Mouse (Mus musculus) forelimb bud, embryonic 11.5 days (tissue): Measurements from ENCODE around the gene Paox.
"Not testable (repeated sequence)": the region's sequence is repeated elsewhere in the genome, so short reads cannot be mapped to it uniquely, and the experiment has no call there.

Source experiments
- DNase-seq: peaks from one replicate; pipeline ENCODE4 v3.0.0-alpha.2; 2012; ENCODE audit warnings: low read depth, low spot score

Gene Paox

DNA sequence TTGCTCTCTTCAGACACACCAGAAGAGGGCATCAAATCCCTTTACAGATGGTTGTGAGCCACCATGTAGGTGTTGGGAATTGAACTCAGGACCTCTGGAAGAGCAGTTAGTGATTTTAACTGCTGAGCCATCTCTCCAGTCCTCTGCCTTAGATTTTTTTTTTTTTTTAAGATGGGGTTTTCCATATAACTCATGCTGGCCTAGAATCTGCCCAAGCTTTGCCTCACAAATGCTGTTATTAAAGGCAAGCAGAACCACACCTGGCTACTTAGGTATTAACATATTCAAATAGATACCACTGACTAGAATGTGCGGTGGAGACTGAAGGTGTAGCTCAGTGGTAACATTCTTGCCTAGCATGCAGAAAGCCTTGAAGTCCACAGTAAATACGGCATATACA lies 4.9 kb downstream of the Paox start:
- no peak for DNase-seq

DNA sequence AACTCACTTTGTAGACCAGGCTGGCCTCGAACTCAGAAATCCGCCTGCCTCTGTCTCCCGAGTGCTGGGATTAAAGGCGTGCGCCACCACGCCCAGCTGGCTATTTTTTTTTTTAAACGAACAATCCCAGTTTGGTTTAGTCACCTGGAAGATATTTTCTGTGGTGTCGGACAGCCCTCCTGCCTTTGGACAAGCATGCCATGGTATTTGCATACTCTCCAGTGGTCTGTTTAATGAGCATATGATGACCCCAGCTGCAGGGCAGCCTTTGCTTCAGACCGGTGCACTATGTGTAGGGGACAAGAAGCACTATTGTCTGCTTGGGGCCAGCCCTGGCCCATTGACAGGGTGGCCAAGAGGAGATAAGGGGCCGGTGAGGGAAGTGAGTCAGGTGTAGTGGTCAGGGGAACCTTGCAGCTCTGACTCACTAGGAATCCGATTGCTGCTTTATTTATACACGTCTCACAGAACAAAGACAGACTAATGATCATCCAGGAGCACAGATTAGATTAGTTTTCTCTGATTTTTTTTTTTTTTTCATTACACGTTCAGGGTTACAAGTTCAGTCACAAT lies 5.8 kb downstream of the Paox start:
- no peak for DNase-seq

DNA sequence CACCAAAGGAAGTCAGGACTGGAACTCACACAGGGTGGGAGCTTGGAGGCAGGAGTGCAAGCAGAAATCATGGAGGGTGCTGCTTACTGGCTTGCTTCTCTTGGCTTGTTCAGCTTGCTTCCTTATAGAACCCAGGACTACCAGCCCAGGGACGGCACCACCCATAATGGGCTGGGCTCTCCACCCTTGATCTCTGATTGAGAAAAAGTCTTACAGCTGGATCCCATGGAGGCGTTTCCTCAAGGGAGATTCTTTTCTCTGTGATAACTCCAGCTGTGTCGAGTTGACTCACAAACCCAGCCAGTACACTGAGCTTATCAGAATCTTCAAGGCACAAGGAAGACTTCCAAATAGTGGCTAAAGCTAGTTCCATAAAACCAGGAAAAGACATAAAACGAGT lies 7.2 kb downstream of the Paox start:
- DNase-seq: no peak

DNA sequence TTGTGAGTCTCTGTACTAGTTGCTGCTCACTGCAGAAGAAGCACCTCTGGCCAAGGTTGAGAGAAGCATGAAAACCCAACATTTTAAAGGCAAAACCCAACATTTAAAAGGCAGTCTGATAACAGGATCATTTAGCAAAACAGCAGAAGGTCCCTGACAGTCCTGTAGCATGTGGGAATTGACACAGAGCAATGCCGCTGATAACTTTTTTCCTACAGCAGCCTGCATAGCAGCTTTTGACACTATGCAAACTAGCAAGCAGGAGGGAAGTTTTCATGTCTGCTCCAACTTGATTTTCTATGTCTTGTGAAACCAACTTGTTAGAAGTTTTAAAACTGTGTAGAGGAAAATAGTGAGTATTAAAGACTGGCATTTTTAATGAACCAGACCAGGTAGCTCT lies 8.8 kb downstream of the Paox start:
- no peak for DNase-seq

DNA sequence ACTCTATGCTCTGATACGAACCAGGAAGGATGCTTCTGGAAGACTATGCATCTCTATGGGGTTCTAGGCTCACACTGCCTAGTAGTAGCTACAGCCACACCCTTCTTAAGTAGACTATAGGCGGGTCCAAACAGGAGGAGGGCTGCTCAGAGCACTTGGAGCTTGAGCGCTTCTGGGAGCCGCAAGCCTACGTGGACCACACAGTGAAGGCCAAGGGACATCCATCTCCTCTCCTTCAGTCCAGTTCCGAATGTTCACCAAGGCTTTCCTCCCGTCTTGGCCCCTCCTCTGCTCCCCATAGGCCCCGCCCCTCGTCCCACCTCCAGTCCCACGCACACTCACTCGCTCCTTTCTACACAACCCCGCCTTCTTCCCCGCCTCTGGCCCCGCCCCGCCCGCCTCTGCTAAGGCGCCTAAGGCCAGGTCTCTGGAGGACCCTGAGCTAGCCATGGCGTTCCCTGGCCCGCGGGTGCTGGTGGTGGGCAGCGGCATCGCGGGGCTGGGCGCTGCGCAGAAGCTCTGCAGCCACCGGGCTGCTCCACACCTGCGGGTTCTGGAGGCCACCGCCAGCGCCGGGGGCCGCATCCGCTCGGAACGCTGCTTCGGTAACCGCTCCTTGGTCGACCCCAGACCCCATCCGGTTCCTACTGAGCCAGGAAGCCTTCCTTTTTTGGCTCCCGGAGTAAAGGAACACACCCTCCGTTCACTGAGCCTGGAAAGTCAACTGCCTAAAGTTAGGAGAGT lies 9.9 kb downstream of the Paox start:
- DNase-seq: peak; percentile 78

DNA sequence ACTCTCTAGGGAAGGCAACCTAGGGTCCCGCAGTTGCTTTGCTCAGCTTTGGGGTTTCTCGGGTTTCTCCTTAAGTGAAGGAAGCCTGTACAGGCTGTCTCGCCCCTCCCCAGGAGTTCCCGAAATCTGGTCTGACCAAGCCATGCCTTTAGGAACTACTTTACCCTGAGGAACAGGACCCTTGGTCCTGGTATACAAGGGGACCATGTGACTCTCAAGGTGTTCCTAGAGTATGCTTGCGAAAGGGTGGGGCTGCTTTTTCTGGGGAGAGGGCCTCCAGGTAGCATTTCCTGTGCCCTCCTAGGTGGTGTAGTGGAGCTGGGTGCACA lies 10.4 kb downstream of the Paox start:
- no peak for DNase-seq

DNA sequence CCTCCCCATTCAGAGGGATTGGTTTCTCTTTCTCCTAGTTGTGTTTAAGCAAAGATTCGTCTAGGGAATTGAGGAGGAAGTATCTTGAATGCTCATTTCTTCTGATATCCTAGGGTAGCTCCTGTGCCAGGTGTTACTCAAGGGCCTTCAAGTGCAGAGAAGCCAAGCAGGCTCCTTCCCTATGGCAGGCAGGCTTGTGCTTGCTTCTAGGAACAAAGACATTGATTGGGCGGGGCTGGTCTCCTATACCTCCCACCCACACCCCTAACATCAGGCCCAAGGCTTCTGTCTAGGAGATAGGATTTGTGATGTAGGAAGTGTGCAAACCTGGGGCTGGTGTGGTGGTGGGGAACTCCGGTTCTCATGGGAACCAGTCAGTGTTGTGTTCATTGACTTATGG lies 11.3 kb downstream of the Paox start:
- DNase-seq: no peak

DNA sequence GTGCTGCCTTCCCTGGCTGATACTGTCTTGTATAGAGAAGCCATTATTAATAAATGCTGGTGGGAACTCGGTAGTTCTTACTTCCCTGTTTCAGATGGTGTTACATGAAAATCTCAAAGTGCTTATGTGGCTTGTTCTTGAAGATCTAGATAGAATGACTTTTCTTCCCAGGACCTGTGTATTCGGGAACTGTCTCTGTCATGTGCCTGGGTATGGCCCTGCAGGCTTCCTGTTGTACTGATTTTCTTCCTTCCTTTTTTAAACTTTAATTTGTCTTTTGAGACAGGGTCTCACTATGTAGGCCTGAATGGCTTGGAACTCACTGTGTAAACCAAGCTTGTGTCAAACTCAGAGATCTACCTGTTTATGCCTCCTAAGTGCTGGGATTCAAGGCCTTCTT lies 12.3 kb downstream of the Paox start:
- no peak for DNase-seq

DNA sequence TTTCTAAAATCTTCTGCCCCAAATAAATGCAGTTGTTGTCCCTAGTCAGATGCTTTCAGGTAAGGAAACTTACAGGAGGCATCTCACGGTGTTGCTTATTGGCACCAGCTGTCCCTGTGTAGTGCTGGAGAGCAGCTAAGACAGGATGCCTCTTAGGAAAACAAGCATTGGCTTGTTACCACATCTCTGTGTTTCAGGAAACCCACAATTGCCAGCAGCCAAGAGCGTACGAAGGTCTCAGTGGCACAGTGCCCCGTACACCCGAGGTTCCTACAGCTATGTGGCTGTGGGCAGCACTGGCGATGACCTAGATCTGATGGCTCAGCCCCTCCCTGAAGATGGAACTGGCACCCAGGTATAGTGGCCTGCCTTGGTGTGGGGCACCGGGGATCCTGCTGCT lies 16.6 kb downstream of the Paox start:
- not testable (repeated sequence) for DNase-seq

DNA sequence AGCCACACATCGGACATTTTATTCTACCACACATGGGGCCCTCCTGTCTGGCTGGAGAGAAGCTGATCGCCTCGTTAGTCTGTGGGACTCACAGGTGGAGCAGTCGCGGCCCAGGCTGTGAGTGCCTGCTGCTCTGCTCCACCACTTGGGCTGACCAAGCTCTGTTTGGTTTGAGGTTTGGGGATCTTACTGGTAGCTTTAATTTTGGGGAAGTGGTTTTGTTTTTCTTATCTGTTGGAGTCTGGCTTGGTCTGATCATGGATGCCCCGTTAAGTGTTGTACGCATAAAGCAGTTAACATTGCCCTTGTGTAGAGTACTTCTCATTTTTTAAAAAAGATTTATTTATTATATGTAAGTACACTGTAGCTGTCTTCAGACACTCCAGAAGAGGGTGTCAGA lies 18.4 kb downstream of the Paox start:
- DNase-seq: not testable (repeated sequence)

DNA sequence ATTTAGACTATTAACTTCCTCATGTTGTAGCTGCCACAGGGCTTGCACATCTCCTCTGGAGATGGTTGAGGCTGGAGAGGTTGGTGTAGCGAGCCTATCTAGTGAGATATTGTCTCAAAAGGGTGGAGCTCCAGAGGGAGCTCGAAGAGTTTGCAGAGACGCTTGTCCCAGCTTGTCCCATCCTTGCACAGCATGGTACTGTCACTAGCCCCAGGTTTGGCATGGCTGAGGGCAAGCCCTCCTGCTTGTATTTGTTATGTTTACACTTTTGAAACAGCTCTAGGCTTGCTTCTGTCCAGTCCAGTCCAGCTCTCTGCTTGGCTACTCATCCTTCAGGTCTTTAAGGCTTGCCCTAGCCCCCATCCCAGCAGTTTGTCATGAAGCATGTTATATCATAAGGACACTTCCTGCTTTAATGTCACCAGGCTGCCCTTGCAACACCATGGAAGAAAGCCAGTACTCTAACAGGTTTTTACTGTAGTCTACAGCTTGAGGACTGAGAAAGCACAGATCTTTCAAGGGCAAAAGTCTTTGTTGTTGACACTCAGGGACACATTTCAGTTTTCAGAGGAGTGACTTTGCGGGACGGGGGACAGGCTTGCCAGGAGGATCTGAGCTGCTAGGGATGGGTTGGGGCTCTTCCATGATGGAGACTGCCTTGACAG lies 19.6 kb downstream of the Paox start:
- no peak for DNase-seq

DNA sequence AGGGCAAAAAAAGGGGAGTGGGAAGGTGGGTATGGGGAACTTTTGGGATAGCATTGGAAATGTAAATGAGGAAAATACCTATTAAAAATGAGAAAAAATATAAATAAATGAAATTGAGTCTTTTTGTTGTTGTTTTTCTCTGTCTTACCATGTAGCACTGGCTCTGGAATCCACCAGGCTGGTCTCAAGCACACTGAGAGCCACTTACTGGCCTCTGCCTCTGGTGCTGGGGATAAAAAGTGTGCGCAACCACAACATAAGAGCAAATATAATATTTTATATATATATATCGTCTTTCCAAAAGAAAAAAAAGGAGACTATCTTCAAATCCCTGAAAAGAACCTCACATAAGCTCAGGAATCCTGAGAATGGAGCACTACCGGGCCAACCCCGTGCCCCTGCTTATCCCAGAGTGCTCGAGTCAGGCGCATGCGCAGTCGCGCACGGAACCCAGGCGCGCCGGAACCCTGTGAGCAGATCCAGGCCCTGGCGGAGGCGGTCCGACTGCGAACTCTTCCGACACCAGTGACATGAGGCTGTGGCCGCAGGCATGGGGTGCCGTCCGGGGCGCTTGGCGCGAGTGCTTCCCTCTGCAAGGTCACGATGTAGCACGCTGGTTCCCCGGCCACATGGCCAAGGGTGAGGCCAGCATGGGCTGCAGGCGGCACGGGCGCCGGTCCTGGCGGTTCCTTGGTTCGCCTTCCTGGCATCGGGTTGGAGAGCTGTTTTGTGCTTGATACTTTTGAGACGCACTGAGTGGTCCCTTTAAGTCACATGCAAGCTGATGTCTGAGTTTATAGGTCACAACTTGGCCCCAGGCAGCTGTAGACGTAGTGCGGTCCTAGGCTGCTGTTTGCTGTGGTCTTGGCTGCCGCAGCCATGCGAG lies 21.8 kb downstream of the Paox start, which contains the start of gene Mtg1:
Gene Mtg1 (plus strand): TSS at position 430 of the 886 bp plus-strand sequence.
- DNase-seq: peak; percentile 95

DNA sequence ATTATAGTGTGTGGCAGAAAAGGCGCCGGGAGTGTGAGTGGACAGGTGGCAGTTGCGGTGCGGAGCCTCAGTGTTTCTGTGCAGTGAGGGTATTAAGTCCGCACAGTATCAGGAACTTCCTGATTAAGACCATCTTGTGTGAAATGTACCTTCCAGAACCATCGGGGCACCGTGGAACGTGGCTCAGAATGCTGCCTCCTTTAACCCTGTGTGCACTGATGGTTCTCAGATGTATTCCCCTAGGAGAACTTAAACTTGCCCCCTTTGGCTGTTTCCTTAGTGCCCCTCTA lies 22.4 kb downstream of the Paox start:
- no peak for DNase-seq

DNA sequence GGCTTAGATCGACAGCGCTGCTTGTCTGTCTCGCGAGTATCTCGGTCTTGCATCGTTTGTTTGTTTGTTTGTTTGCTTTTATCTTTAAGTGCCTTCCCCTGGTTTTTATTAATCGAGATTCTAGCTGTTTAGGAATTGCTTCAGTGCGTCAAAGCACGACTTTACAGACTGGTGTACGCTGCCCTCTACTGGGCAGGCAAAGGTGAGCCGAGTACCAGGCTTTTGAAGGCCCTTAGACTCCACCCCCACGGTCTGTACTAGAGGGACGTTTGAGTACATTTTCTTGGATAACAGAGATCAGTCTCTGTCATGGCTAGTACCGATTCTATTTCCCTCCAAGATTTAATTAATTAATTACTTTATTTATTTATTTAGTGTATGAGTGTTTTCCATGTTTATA lies 25.8 kb downstream of the Paox start:
- DNase-seq: peak; percentile 65

DNA sequence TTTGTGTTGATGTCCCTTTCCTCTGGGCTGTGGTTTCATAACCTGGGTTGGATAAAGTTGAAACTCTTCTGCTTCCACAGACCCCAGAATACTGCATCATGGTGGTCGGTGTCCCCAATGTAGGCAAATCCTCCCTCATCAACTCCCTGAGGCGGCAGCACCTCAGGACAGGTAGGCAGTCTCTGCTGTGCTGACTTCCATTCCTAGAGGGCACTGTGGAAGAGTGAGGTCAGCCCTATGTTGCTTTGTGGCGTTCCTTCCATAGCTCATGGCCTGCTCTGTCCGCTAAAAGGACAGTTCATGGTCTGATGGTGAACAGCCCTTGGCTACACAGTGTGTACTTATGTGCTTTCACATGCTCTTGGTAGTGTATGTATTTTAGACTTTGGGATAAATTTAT lies 29.0 kb downstream of the Paox start:
- DNase-seq: no peak

DNA sequence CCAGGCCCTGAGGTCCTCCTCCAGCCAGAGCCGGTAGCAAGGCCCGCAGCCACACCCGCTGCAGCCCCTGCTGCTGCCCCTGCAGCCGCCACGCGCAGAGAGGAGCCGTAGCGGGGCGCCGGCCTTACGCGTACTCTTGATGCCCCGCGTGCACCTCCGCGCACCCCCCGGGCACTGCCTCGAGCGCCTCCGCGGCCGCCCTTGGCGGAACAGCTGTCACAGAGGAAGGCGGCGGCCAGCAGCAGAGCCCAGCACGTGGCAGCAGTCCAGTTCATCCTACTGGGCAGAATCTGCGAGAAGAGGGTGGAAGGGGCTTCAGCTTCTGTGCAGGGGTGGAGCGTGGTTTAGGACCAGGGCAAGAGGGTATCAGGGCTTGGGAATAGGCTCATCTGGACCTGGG lies 37.8 kb downstream of the Paox start:
- peak; percentile 2 for DNase-seq

DNA sequence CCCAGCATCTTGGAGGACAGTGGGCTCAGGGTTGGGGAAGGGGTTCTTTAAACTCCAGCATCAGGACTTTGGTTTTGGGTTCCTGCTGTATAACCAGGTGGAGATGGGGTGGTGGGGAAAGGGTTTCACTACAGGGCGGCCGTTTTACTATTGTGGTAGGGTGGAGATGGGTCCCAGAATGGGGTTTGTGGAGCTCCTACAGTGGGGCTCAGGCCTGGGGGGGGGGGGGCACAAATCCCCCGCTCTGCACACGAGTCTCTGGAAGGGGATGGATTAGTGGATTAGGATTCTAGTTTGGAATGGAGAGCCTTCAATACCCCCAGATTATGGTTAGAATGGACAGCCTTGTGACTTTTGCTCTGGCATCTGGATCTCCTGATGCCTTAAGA lies 38.2 kb downstream of the Paox start:
- no peak for DNase-seq

DNA sequence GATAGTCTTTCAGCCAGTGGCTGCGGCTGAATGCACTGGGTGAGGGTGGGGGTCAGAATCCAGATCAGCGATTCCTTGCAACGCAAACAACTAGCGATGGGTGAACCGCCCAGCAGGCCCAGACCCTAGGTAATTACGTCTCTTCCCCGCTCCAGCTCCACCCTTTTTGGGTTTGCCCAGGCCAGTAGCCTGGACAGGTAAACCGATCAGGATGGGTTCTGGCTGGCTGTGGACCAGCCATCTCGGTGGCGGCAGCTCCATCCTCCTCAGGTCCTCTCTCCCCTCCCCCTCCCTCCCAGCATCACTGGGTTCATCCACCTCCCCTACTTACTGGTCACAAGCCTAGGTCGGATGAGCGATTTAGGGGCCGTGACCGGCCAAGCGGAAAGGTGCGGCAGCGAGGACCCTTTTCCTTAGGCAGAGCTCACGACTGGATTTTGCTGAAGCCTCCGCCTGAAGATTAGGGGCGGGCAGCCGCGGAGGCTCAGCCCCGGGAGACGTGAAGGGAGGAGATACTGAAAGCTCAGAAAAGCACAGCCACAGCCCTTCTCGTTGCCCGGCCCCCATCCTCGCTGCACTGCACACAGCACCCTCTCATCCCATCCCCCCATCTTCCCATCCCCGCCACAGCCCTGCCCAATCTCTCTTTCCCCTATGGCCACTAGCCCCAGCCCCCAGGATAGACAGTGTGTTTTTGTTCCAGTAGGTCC lies 38.8 kb downstream of the Paox start, which contains the start of gene Sprn:
Gene Sprn (minus strand): TSS at position 660 of the 710 bp plus-strand sequence.
- DNase-seq: no peak

DNA sequence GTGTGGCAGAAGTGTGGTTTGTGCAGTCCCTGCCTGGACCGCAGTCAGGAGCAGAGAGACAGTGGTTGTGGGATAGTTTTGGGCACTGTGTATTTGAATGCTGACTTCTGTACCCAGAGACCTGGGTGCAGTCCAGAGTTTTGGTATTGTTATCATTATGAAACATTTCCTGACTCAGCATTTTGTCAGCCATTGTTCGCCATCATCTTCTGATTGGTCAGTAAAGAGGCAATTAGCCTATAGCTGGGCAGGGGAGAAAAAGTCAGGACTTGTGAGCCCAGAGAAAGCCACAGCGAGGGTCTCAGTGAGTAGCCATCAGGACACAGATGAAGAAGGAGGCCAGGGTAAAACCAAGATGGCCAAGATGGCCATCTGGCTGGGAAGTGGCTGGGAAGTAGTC lies 44.8 kb downstream of the Paox start:
- no peak for DNase-seq

DNA sequence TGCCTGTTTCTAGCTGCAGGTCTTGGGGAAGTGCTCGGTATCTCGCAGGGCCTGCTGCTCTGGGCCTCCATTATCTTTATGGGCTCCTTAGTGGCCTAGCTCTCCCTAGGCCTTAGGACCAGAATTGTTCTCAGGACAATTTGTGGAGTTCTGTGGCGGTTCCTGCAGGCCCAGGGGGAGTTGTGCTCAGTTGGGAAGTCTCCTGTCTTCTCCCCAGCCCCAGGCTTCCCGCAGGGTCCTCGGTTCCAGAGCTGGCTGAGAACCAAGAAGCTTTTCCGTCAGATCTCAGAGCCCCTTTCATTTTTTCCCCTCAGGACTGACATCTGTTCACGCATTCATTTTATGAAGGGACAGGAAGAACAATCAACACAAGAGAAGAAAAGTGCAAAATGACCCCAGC lies 49.1 kb downstream of the Paox start, which contains the start of gene Olfr522:
Gene Olfr522 (minus strand): TSS at position 101 of the 400 bp plus-strand sequence.
- DNase-seq: no peak

DNA sequence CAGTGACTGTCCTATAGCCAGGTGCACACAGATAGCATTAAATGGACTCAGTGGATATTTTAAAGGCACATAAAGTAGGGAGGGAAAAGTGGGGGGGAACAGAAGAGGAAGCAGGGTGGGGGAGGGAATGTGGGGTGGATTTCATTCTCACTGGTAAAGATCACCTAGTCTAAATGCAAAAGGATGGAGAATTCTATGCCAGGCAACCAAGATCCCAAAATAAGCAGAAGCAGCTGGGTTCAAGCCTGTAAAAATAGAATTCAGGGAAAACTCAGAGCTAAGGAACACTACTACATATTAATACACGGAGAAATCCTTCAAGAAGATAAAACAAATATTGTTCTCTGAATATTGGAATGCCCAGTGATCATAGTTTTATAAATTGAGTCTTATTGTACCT lies 52.4 kb downstream of the Paox start:
- no peak for DNase-seq

DNA sequence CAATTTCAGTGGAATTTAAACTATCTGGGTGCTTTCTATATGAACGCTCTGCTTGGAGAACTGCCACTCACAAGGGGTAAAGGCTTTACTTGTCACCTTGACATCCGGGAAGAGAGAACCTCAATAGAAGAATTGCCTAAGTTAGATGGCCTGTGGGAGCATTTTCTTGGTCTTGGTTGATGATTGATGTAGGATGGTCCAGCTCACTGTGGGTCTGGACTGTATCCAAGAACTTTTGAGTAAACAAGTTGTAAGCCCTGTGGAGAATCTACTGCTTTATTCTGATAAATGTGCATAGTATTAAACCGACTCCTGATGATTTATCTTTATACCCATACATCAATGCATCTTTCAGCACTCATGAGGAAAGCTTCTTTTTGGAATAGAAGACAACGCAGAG lies 53.8 kb downstream of the Paox start:
- DNase-seq: no peak
